Mouse (Mus musculus) frontal cortex, adult 2 months (tissue): Measurements from ENCODE around the gene Ush1g. TPM values are rescaled to one million over a fixed set of nuclear protein-coding genes. Genes with fewer than 3 reads are reported as not detected.

Experiments
- DNase-seq, 2 experiments: peaks; one replicate each; pipeline ENCODE4 v3.0.0; 2022; ENCODE audit warnings: low spot score in 1 of 2; ENCODE audit errors: extremely low spot score in 1 of 2
- polyA plus RNA-seq: library from polyadenylated mRNA; depleted of rRNA; stranded (reverse); fragments of >200 nt; gene quantifications from 2 replicates; pipeline ENCODE4 v1.2.3, GENCODE M21; 2012; rRNA removed

Gene Ush1g
- polyA plus RNA-seq, 1 experiment, result 7.8 TPM

- DNase-seq, result no peak
Observed at GRCm38 (mm10) chr11:115272894-115273498, 48.8 kb downstream of the Ush1g start.

GRCm38 (mm10) chr11:115271481-115271880 is 50.4 kb downstream of the Ush1g start:
- DNase-seq, result no peak

- DNase-seq, result no peak
Observed at GRCm38 (mm10) chr11:115271052-115271451, 50.8 kb downstream of the Ush1g start.

GRCm38 (mm10) chr11:115270148-115270861 is 51.5 kb downstream of the Ush1g start:
- peak; percentile 53 to 94 for DNase-seq

GRCm38 (mm10) chr11:115269330-115270066 is 52.3 kb downstream of the Ush1g start:
- DNase-seq, result no peak

GRCm38 (mm10) chr11:115267958-115268357 is 53.9 kb downstream of the Ush1g start:
- no peak for DNase-seq

GRCm38 (mm10) chr11:115267061-115267883 is 54.6 kb downstream of the Ush1g start, which contains the start of gene Grin2c:
TSS of gene Grin2c (minus strand) at chr11:115267243.
- no peak for DNase-seq

GRCm38 (mm10) chr11:115266400-115266778 is 55.5 kb downstream of the Ush1g start:
- DNase-seq, result no peak

- DNase-seq, result no peak
Observed at GRCm38 (mm10) chr11:115265771-115266399, 56.0 kb downstream of the Ush1g start.

Other genes starting within 250 kb of the Ush1g start
- 22.7 and 25.3 TPM in 2 replicates for gene Rab37, start 230.6 kb downstream of the Ush1g start, polyA plus RNA-seq
- gene Cd300lf, start 188.0 kb downstream of the Ush1g start, polyA plus RNA-seq, result 0.12 and 0.29 TPM in 2 replicates
- 85.4 and 93.7 TPM in 2 replicates for gene Slc9a3r1, start 158.7 kb downstream of the Ush1g start, polyA plus RNA-seq
- gene Tmem104, start 134.6 kb downstream of the Ush1g start, polyA plus RNA-seq, result 10.2 and 10.4 TPM in 2 replicates
- 36.2 and 36.9 TPM in 2 replicates for gene Nat9, start 134.2 kb downstream of the Ush1g start, polyA plus RNA-seq
- 55.1 and 55.6 TPM in 2 replicates for gene Grin2c, start 54.8 kb downstream of the Ush1g start, polyA plus RNA-seq
- gene Fdxr, start 45.0 kb downstream of the Ush1g start, polyA plus RNA-seq, result 33.1 and 34.4 TPM in 2 replicates
- 13.2 and 13.9 TPM in 2 replicates for gene Fads6, start 24.4 kb downstream of the Ush1g start, polyA plus RNA-seq
- 14.6 and 19.2 TPM in 2 replicates for gene Otop2, start 14.9 kb downstream of the Ush1g start, polyA plus RNA-seq
- gene Otop3, start 12.7 kb upstream of the Ush1g start, polyA plus RNA-seq, result 0.30 and 0.34 TPM in 2 replicates
- 97.9 and 106 TPM in 2 replicates for gene Hid1, start 45.7 kb upstream of the Ush1g start, polyA plus RNA-seq
- 22.7 and 23.1 TPM in 2 replicates for gene Cdr2l, start 59.9 kb upstream of the Ush1g start, polyA plus RNA-seq
- 129 and 134 TPM in 2 replicates for gene Mrpl58, start 81.7 kb upstream of the Ush1g start, polyA plus RNA-seq
- 785 and 842 TPM in 2 replicates for gene Atp5h, start 97.9 kb upstream of the Ush1g start, polyA plus RNA-seq
- 71.8 and 78.7 TPM in 2 replicates for gene Kctd2, start 98.1 kb upstream of the Ush1g start, polyA plus RNA-seq
- gene Trim80, start 118.5 kb upstream of the Ush1g start, polyA plus RNA-seq, result 0.06 and 0.17 TPM in 2 replicates
- gene Slc16a5, start 140.4 kb upstream of the Ush1g start, polyA plus RNA-seq, result 0.06 TPM in 1 of 2 replicates, not detected in the other
- 9.9 TPM in 2 replicates for gene Armc7, start 153.6 kb upstream of the Ush1g start, polyA plus RNA-seq
- gene Nt5c, start 169.8 kb upstream of the Ush1g start, polyA plus RNA-seq, result 73.9 and 74.9 TPM in 2 replicates
- gene Jpt1, start 192.3 kb upstream of the Ush1g start, polyA plus RNA-seq, result 209 and 216 TPM in 2 replicates
- gene Sumo2, start 214.2 kb upstream of the Ush1g start, polyA plus RNA-seq, result 365 and 405 TPM in 2 replicates
- 71.0 and 72.9 TPM in 2 replicates for gene Nup85, start 242.4 kb upstream of the Ush1g start, polyA plus RNA-seq